Mouse (Mus musculus) heart, postnatal 0 days (tissue): Measurements from ENCODE around the gene Rph3al. TPM values are rescaled to one million over a fixed set of nuclear protein-coding genes. Genes with fewer than 3 reads are reported as not detected.

Experiments used
- ATAC-seq: fragments of 200-750 bp; cut with Nextera tagmentation; 2 replicates; pipeline ENCODE4 v1.8.0; 2017; ENCODE audit warnings: low read depth, moderate number of reproducible peaks, moderate library complexity; ENCODE audit not compliant: insufficient read depth
- DNase-seq: peaks from one replicate; pipeline ENCODE4 v3.0.0-alpha.2; 2016; ENCODE audit warnings: low spot score
- H3K27ac ChIP-seq: fragments of 300-500 bp; sonication (generic); 2 replicates; pipeline ENCODE4 v1.5.1; 2014; ENCODE audit warnings: low read depth, mild to moderate bottlenecking
- H3K27me3 ChIP-seq: fragments of 300-500 bp; sonication (generic); 2 replicates; pipeline ENCODE4 v1.6.1; 2014; ENCODE audit warnings: low read length, mixed read lengths; ENCODE audit not compliant: control insufficient read depth, insufficient read depth
- H3K36me3 ChIP-seq: fragments of 300-500 bp; sonication (generic); replicated peaks from 2 replicates; pipeline ENCODE4 v1.6.1; 2014; ENCODE audit warnings: low read length, mixed read lengths; ENCODE audit not compliant: control insufficient read depth, insufficient read depth
- H3K4me1 ChIP-seq: fragments of 300-500 bp; sonication (generic); 2 replicates; pipeline ENCODE4 v1.6.1; 2014; ENCODE audit warnings: antibody characterized with exemption; ENCODE audit not compliant: control insufficient read depth, insufficient read depth
- H3K4me2 ChIP-seq: fragments of 300-500 bp; sonication (generic); 2 replicates; pipeline ENCODE4 v1.6.1; 2014; ENCODE audit warnings: low read depth, mild to moderate bottlenecking, low read length, moderate library complexity
- H3K4me3 ChIP-seq: fragments of 300-500 bp; sonication (generic); 2 replicates; pipeline ENCODE4 v1.5.1; 2014; ENCODE audit warnings: low read depth, low read length
- H3K9ac ChIP-seq: fragments of 300-500 bp; sonication (generic); replicated peaks from 2 replicates; pipeline ENCODE4 v1.6.1; 2014; ENCODE audit warnings: low read depth, low read length, mixed read lengths
- H3K9me3 ChIP-seq: fragments of 300-500 bp; sonication (generic); replicated peaks from 2 replicates; pipeline ENCODE4 v1.6.1; 2016; ENCODE audit warnings: low read length; ENCODE audit not compliant: control insufficient read depth
- CTCF ChIP-seq: IDR thresholded peaks from 2 replicates; pipeline ENCODE4 v1.5.1; 2016; ENCODE audit warnings: antibody characterized with exemption, control low read depth, low read depth
- EP300 ChIP-seq: IDR thresholded peaks from 2 replicates; pipeline ENCODE4 v1.6.1; 2016; ENCODE audit warnings: antibody characterized with exemption, low read depth
- WGBS: fragments of 180-500 bp; shearing (Covaris S2); extraction: QIAGEN DNeasy Blood & Tissue Kit; methylation state at CpG from one replicate; pipeline ENCODE4 v1.1.7; 2014; 5-methylcytosine and 5-hydroxymethylcytosine counted together
- polyA plus RNA-seq: library from polyadenylated mRNA; unstranded; fragments of >200 nt; fragmentation: Nextera tagmentation; extraction: Ambion mirVana; gene quantifications from 2 replicates; pipeline ENCODE4 v1.2.1, GENCODE M21; 2015
- total RNA-seq: library from RNA; depleted of rRNA; stranded (reverse); fragments of >200 nt; gene quantifications from 2 replicates; pipeline ENCODE4 v1.2.3, GENCODE M21; 2014; ENCODE audit warnings: low replicate concordance

The Rph3al gene
- total and polyA plus RNA-seq, 2 experiments from 2014 or later: 15.5 to 15.6 TPM

DNA sequence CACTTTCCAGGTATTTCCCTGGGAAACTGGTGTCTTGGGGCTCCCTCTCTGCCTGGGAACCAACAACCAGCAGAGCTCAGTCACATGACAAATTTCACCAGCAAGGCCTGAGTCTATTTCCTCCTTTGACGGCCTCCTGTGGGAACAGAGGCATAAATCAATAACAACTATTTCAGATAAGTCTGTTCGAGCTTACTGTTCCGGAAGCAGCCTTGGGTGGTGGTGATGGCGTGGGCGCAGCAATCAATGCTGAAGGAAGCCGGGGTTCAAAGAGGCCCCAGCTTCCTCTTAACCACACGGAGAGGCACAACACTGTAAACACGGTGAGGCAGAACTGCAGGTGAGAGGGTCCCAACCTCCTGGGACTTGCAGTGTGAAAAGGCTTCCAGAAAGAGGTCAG is 38.5 kb upstream of the Rph3al start:
- H3K4me2 ChIP-seq: no peak overlapping the region
- no peaks in the 10 kb centered on the region for H3K27me3 ChIP-seq
- no peaks in the 10 kb centered on the region for H3K36me3 ChIP-seq
- H3K27ac ChIP-seq: peak overlapping the region; percentile 20; the same call in 1 of the 2 replicates
- no peaks in the 10 kb centered on the region for H3K4me1 ChIP-seq
- WGBS: 54% methylated on average over 8 of the region's 8 CpGs
- no peak overlapping the region for H3K4me3 ChIP-seq
- no peak for DNase-seq
- TF ChIP-seq CTCF: no peak
- no peak for ATAC-seq
- H3K9me3 ChIP-seq: no peaks in the 10 kb centered on the region
- no peak overlapping the region for H3K9ac ChIP-seq

DNA sequence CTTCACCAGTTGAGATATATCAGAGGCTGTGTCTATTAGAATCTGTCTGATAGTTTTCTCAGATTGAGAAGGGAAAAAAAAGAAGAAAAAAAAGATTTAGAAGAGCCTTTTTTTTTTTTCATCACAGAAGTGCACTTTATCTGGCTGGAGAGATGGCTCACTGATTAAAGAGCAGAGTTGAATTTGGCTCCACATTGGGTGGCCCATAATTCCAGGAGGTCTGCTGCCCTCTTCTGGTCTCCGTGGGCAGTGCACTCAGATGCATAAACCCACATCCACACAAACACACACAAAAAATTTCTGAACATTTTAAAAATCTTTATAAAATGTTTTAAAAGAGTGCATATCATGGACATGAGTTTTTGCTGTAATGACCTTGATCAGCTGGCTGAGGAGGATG is 35.8 kb upstream of the Rph3al start:
- Histone ChIP-seq H3K27me3 (peaks cover 2% of the 10 kb centered on the region), H3K9me3 (no peaks in the 10 kb centered on the region), H3K9ac (no peak overlapping the region), H3K27ac (no peak overlapping the region), H3K4me3 (no peak overlapping the region), H3K36me3 (no peaks in the 10 kb centered on the region), H3K4me2 (no peak overlapping the region), H3K4me1 (no peaks in the 10 kb centered on the region)
- no peak for TF ChIP-seq CTCF
- TF ChIP-seq EP300: no peak
- 90% methylated on average over 1 of the region's 1 CpGs for WGBS
- no peak for ATAC-seq
- no peak for DNase-seq

GRCm38 (mm10) chr11:75972916-75973567 is 34.8 kb upstream of the Rph3al start:
- Histone ChIP-seq H3K4me1 (no peaks in the 10 kb centered on the region), H3K4me2 (no peak overlapping the region), H3K36me3 (no peaks in the 10 kb centered on the region), H3K27me3 (peaks cover 6% of the 10 kb centered on the region), H3K4me3 (no peak overlapping the region), H3K27ac (no peak overlapping the region), H3K9ac (no peak overlapping the region), H3K9me3 (no peaks in the 10 kb centered on the region)
- WGBS: 13% methylated on average over 7 of the region's 7 CpGs
- no peak for TF ChIP-seq CTCF
- TF ChIP-seq EP300: no peak
- DNase-seq (no peak), ATAC-seq (no peak)

GRCm38 (mm10) chr11:75972188-75972587 is 34.0 kb upstream of the Rph3al start:
- TF ChIP-seq EP300 (no peak), CTCF (no peak)
- no peak overlapping the region for H3K9ac ChIP-seq
- no peak overlapping the region for H3K27ac ChIP-seq
- peaks cover 6% of the 10 kb centered on the region for H3K27me3 ChIP-seq
- no peaks in the 10 kb centered on the region for H3K4me1 ChIP-seq
- 89% methylated on average over 3 of the region's 3 CpGs for WGBS
- no peaks in the 10 kb centered on the region for H3K9me3 ChIP-seq
- ATAC-seq: no peak
- DNase-seq: no peak
- H3K36me3 ChIP-seq: no peaks in the 10 kb centered on the region
- H3K4me2 ChIP-seq: no peak overlapping the region
- H3K4me3 ChIP-seq: no peak overlapping the region

GRCm38 (mm10) chr11:75970629-75971028 is 32.4 kb upstream of the Rph3al start:
- no peak overlapping the region for H3K4me2 ChIP-seq
- DNase-seq (no peak), ATAC-seq (no peak)
- H3K27me3 ChIP-seq: peaks cover 6% of the 10 kb centered on the region
- 32% methylated on average over 3 of the region's 3 CpGs for WGBS
- no peak overlapping the region for H3K27ac ChIP-seq
- H3K4me1 ChIP-seq: 0 out of 2 replicates have a peak, but pooled peaks cover 5% of the 10 kb centered on the region
- H3K36me3 ChIP-seq: no peaks in the 10 kb centered on the region
- no peak overlapping the region for H3K9ac ChIP-seq
- no peak for TF ChIP-seq CTCF
- TF ChIP-seq EP300: no peak
- no peak overlapping the region for H3K4me3 ChIP-seq
- H3K9me3 ChIP-seq: no peaks in the 10 kb centered on the region

DNA sequence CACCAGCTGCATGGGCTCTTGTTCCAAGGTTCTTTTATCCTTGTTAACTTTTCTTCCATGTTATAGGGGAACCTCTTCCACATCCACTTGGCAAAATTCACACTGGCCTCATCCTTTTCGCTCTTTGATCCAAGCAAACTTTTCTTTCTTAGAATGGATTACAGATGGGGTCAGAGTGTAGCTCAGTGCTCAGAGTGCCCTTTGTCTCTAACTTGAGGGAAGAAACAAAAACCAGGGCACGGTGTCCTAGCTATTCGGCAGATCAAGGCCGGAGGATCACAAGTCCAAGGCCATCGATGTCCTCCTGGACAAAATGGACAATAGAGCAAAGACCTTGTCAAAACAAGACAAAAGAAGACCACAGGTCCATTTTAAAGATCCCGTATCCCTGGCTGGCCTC is 30.5 kb upstream of the Rph3al start:
- Histone ChIP-seq H3K4me1 (0 out of 2 replicates have a peak, but pooled peaks cover 5% of the 10 kb centered on the region), H3K27me3 (peaks cover 11% of the 10 kb centered on the region), H3K27ac (no peak overlapping the region), H3K36me3 (no peaks in the 10 kb centered on the region), H3K9ac (no peak overlapping the region), H3K9me3 (no peaks in the 10 kb centered on the region), H3K4me3 (no peak overlapping the region), H3K4me2 (no peak overlapping the region)
- no peak for DNase-seq
- no peak for TF ChIP-seq CTCF
- no peak for TF ChIP-seq EP300
- 91% methylated on average over 6 of the region's 6 CpGs for WGBS
- no peak for ATAC-seq
